Mouse (Mus musculus): ENCODE results near the gene Fzd4.

DNA sequence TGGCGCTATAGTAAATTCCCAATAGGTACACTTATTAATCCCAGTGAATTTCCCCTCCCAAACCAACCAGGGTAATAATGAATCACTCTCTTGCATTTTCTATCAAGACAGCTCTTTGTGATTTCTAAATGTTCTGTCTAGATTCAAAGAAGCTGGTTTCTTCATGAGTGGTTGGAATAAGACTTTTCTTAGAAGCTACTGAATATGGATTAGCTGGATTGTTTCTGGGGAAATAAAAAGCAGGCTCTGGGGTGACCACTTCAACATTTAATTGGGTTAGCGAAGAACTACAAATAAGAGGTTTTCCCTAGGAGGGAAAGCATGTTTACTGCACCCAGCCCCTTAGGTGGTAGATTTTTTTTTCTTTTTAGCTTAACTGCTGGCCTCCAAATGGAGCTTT is 3.4 kb upstream of the Fzd4 start:
- TF ChIP-seq EP300 (IDR thresholded peaks at IDR 0.05; ENCODE audit: insufficient read depth, low read depth, low read length): no peak
- TF ChIP-seq POLR2A (IDR thresholded peaks at IDR 0.05; ENCODE audit: insufficient read depth, low read length): no peak
